Mouse (Mus musculus): Measurements from ENCODE around the gene Cntn4.
"Not testable (repeated sequence)": the region's sequence is repeated elsewhere in the genome, so short reads cannot be mapped to it uniquely, and the experiment has no call there.

The Cntn4 gene

DNA sequence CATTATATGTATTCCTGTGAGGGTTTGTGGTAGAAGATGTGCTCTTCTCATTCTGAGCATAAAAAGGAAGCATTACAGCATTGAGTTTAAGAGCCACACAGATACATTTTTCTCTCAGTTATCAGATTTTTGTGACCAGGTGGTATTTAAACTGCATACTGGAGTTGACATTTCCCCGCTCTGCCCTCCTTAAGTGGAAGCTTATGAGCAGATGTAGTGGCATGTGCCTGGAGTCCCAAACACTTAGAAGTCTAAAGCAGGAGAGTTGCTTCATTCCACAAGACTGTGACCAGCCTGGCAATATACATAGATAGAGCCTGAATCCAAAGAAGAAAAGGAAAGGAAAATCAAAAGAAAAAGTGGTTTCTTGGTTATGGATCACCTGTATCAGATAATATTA, 655.5 kb downstream of the Cntn4 start:
- no peak for DNase-seq

- DNase-seq = no peak
Measured at GRCm38 (mm10) chr6:106335066-106335465, 657.6 kb downstream of the Cntn4 start.

GRCm38 (mm10) chr6:106336805-106337204, 659.3 kb downstream of the Cntn4 start:
- no peak for DNase-seq

GRCm38 (mm10) chr6:106337829-106338228, 660.4 kb downstream of the Cntn4 start:
- DNase-seq = no peak

DNA sequence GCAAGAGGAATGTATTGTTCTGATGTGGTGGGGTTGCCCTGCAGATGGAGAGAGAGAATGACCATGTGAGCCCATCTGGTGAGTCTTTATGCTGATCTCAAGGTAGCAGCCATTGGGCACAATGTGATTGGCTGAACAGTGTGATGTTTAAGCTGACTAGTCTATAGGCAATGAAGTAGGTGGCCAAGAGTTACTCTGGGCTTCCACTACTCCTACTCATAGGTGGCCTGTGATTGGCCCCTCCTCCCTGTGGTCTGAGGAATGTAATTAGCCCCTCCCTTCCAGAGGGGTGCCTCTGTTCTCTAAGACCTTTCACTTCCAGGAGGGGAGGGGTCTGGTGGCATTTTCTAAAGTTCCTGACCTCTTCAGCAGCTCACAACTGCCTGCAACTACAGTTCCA, 663.7 kb downstream of the Cntn4 start:
- DNase-seq = no peak

GRCm38 (mm10) chr6:106350072-106350471, 672.6 kb downstream of the Cntn4 start:
- DNase-seq = no peak

- DNase-seq = no peak
Measured at GRCm38 (mm10) chr6:106351389-106351788, 673.9 kb downstream of the Cntn4 start.

- not testable (repeated sequence) for DNase-seq
Measured at GRCm38 (mm10) chr6:106358801-106359200, 681.3 kb downstream of the Cntn4 start.

DNA sequence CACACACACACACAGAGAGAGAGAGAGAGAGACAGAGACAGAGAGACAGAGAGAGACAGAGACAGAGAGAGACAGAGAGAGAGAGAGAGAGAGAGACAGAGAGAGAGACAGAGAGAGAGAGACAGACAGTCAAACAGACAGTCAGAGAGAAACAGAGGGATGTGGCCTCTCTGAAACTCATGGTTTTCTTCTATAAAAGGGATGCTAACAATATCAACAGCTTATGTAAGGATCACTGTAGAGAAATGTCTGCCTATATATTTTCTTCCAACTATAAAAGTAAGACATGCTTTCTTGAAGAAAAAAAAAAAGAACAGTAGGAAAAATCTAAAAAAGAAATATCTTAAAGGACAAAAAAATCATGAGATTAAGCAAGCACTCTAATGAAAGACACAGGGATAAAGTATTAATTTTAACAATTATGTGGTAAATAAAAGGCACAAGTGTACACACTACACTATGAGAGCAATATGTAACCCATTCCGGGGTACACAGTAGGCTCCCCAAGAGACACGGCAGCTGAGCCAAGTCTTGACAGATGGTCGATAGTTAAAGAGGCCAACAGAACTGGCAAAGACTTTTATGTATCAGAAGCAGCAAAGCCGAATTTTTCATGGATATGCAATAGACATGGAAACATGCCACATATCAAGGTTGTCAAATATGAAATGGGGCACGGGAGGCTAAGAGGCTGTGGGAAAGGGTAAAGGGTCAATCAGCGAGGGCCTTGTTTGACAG, 704.0 kb downstream of the Cntn4 start:
- DNase-seq = no peak

GRCm38 (mm10) chr6:106387833-106388406, 710.5 kb downstream of the Cntn4 start:
- DNase-seq = no peak

DNA sequence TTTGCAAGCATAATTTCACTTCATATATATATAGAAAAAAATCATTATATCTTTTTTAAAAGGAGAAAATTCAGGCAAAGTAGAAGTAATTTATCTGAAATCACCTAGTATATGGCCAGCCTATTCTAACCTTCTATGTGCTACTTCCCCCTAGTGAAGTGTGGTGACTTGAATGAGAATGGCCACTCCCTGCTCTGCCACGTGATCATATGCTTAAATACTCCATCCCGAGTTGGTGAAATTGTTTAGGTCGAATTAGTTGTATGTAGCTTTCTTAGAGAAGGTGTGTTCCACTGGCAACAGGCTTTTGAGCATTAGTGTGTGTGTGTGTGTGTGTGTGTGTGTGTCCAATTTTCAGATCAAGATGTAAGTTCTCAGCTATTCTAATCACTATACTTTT, 730.6 kb downstream of the Cntn4 start:
- DNase-seq = no peak

- no peak for DNase-seq
Measured at GRCm38 (mm10) chr6:106408634-106409033, 731.2 kb downstream of the Cntn4 start.

DNA sequence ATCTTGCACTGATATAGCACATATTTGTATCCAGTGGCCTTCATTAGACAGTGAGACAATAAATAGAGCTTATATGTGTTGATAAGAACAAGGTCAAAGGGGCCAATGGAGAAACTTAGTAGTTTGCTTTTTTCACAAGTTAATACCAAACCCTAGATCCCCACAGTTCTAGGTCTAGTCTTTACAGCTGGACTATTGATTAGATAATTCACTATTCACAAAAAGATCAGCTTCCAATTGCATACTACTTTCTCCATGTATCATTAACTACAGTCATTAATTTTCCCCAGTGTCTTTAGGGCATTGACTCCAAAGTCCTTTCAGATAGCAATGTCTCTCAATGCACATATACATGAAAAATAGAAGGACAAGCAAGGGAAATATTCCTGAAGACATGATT, 745.5 kb downstream of the Cntn4 start:
- DNase-seq = no peak

DNA sequence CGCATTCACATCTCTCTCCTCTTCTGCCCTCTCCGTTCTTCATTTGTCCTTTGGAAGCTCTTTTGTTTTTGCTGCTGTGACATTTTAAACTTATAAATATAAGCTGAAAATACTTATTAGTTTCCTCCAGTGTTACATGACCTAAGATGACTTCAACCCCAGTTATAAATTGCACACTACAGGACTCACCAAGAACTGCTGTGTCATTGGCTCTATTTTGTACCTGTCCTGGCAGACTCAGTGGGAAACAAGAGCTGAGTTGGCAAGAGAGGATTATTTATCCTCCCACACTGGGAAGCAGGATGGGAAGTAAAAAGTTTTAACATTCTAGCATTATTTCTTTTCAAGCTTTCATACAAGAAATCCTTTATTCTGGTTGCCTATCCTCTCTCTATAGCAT, 746.0 kb downstream of the Cntn4 start:
- DNase-seq = no peak

- DNase-seq = no peak
Measured at GRCm38 (mm10) chr6:106426615-106427014, 749.2 kb downstream of the Cntn4 start.

DNA sequence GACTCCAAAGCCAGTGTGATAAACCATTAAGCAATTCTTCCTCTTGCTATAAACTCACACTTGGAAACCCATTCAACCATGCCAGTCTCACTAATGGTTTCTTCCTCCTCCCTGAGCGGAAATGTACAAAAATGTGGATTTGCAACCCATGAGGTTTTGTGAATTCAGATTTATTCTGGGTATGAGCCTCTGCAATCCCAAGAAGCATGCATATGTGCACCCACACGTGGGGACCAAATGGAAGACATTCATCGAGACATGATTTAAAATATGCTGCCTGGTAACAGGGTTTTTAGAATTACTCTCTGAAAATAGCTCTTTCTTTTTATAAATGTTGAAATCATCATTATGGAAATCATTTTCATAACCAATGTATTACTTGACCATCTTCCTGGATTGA, 754.0 kb downstream of the Cntn4 start:
- DNase-seq = peak; percentile 5

GRCm38 (mm10) chr6:106440786-106441185, 763.3 kb downstream of the Cntn4 start:
- no peak for DNase-seq

DNA sequence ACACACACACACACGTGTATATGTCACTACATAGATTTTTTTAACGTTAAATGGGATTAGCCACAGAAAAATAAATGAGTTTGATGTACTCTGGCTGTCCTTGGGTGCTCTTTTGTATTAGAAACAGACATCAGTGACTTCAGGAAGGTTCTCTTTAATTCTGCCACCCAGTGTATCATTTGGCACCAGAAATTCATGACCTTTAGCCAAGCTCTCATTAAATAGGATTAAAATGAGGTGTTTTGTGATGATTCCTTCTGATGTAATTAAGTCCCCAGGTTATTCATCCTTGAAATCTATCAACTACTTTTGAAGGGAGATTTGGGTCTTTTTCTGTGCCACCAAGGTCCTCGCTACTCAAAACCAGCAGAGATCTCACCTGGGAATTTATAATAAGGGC, 763.8 kb downstream of the Cntn4 start:
- DNase-seq = no peak

- DNase-seq = no peak
Measured at GRCm38 (mm10) chr6:106454131-106454838, 776.8 kb downstream of the Cntn4 start.

- DNase-seq = no peak
Measured at GRCm38 (mm10) chr6:106455616-106456015, 778.2 kb downstream of the Cntn4 start.

DNA sequence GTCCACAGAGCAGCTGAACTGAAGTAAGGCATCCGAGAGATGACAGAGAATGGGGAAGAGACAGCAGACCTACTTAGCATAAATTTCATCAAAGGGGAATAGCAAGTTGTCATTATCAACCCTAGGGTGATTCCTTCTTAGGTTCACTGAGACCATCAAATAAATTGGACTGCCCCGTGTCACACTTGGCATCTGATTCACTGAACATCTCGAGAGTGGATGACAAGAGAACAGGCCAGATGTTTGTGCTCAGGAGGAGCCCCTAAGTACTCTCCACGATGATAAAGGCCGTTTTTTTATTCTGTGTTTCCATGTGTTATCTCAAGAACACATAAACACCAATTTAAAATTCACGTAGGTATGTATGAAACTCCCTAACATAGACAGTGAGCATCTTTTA, 780.7 kb downstream of the Cntn4 start:
- DNase-seq = no peak

DNA sequence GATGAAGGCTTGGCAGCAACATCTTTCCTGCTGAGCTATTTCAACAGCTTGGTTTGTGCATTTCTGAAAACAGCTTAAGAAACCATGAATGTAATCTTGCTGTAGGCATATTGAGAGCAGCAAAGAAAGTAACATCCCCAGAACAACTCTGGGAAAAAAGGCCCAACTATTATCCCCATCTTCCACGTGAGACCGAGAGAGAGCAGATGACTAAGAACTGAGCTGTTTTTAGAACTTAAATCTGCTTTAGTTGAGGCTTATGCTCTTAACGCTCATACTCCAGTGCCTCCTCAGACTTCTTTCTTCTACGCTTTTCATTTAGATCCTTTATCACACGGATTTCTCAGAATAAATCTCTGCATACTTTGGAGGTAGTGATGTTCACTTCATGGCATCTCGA, 784.9 kb downstream of the Cntn4 start:
- DNase-seq = no peak

DNA sequence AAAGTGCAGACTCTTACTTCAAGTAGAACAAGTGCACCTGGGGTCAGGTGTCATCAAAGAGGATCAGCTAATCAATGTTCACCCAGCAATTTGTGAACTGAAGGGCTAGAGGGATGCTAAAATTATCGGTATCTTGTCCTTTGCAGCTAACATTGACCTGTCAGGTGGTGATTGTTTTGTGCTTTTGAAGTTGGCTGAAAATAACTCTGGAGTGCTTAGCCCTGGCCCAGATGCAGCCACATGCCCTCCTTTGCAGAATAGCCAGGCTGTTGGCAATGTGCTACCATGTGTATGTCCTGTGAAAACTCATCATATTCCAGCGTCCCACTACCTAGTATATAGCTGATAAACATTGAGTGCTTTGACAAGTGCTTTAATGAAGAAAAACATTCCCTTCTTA, 786.4 kb downstream of the Cntn4 start:
- no peak for DNase-seq

DNA sequence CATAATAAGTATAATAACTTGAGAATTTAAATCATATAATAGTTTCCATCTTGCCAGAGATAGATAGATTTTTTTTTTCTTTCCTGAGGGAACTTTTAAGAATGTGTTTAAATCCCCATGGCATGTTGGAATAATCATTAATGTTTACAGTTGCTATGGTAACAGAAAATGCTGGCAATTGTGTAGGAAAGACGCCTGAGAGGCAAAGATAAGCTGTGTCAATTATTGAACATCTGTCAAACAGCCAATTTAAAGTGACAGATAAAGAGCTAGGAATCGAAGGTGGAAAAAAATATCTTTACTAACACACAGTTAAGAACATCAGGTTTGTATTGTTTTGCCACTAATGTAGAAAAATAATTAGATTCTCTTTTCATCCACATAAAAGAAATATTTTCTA, 788.3 kb downstream of the Cntn4 start:
- DNase-seq = no peak
